In genomic region chr12:84201686-84202484, GRCm38 (mm10) we compare ENCODE assay signal across 10 mouse cellular contexts. TPM values are rescaled to one million over a fixed set of nuclear protein-coding genes. Genes with fewer than 3 reads are reported as not detected.
DNase-seq lines count a peak whose midpoint lies in the region; ATAC-seq and TF ChIP-seq lines count a peak whose summit lies in the region.
"Had no signal": no experiment of that assay in that cellular context is flagged by ENCODE, and none has a peak within 500 bp of the region (broad histone marks: within the 10 kb centered on the region; RNA-seq: fewer than 3 reads in every experiment).

No protein-coding gene starts in this region.

- H3K36me3 ChIP-seq in heart, embryonic 13.5 days, result no peaks in the 10 kb centered on the region
- no peaks in the 10 kb centered on the region for H3K36me3 ChIP-seq in liver, embryonic 15.5 days (replicated peaks)
- H3K36me3 ChIP-seq: midbrain, embryonic 13.5 days had no signal

- TF ChIP-seq POLR2A in bone marrow, adult 2 months (IDR thresholded peaks at IDR 0.05; ENCODE audit: borderline replicate concordance, control insufficient read depth, low read depth, low read length), result no peak

- no peak for ATAC-seq in heart, embryonic 13.5 days (ENCODE audit: extremely low read depth, insufficient number of reproducible peaks, low FRiP score, low TSS enrichment)
- no peak for ATAC-seq in liver, embryonic 15.5 days (ENCODE audit: insufficient read depth)
- ATAC-seq: midbrain, embryonic 13.5 days had no signal

- WGBS in heart, embryonic 13.5 days, result 64% methylated on average over 18 of the region's 18 CpGs
- 61% methylated on average over 18 of the region's 18 CpGs for WGBS in bone marrow, adult 2 months
- 68% methylated on average over 18 of the region's 18 CpGs for WGBS in liver, embryonic 15.5 days (ENCODE audit: insufficient replicate concordance)

- no peak for TF ChIP-seq CTCF in bone marrow, adult 2 months (IDR thresholded peaks at IDR 0.05; ENCODE audit: control insufficient read depth, insufficient read depth, low read length)

- H3K9me3 ChIP-seq in heart, embryonic 13.5 days, result no peaks in the 10 kb centered on the region
- H3K9me3 ChIP-seq in liver, embryonic 15.5 days (replicated peaks), result no peaks in the 10 kb centered on the region
- H3K9me3 ChIP-seq: midbrain, embryonic 13.5 days had no signal

- H3K27me3 ChIP-seq in heart, embryonic 13.5 days (replicated peaks), result no peaks in the 10 kb centered on the region
- no peaks in the 10 kb centered on the region for H3K27me3 ChIP-seq in liver, embryonic 15.5 days
- H3K27me3 ChIP-seq: midbrain, embryonic 13.5 days had no signal

- DNase-seq in heart, adult 18-20 months, result no peak
- peak; percentile 66 for DNase-seq in CD4-positive helper T cell, adult 2 months (ENCODE audit: low read depth, low spot score)
- no peak for DNase-seq in retina, postnatal 1 day
- no peak for DNase-seq in urinary bladder, postnatal 25 days (ENCODE audit: low spot score)
- DNase-seq in lung, postnatal 14 days, result no peak
- DNase-seq: kidney, adult 8-10 months had no signal

- H3K4me1 ChIP-seq in heart, embryonic 13.5 days, result peaks cover 79% of the 10 kb centered on the region
- peaks cover 35% of the 10 kb centered on the region for H3K4me1 ChIP-seq in bone marrow, adult 2 months (ENCODE audit: control insufficient read depth, insufficient read depth, low read length)
- peaks cover 96% of the 10 kb centered on the region for H3K4me1 ChIP-seq in liver, embryonic 15.5 days (replicated peaks)

- 0 out of 2 replicates have a peak overlapping the region, but pooled peaks have one; percentile 34 for H3K9ac ChIP-seq in heart, embryonic 13.5 days
- peak overlapping the region; percentile 71; the same call in 1 of the 2 replicates for H3K9ac ChIP-seq in liver, embryonic 15.5 days
- H3K9ac ChIP-seq: midbrain, embryonic 13.5 days had no signal

- H3K4me2 ChIP-seq in heart, embryonic 13.5 days, result no peak overlapping the region
- peak overlapping the region; percentile 76 for H3K4me2 ChIP-seq in liver, embryonic 15.5 days
- H3K4me2 ChIP-seq: midbrain, embryonic 13.5 days had no signal

- H3K4me3 ChIP-seq in heart, embryonic 13.5 days, result no peak overlapping the region
- no peak overlapping the region for H3K4me3 ChIP-seq in bone marrow, adult 2 months (replicated peaks; ENCODE audit: control insufficient read depth, low read depth, low read length)
- no peak overlapping the region for H3K4me3 ChIP-seq in liver, embryonic 15.5 days (replicated peaks)
- H3K4me3 ChIP-seq: midbrain, embryonic 13.5 days had no signal

- peak overlapping the region; percentile 53; the same call in 1 of the 2 replicates for H3K27ac ChIP-seq in heart, embryonic 13.5 days (replicated peaks)
- peak overlapping the region; percentile 83 for H3K27ac ChIP-seq in bone marrow, adult 2 months (ENCODE audit: control insufficient read depth, insufficient read depth, low read depth, low read length, poor library complexity)
- peak overlapping the region; percentile 99 for H3K27ac ChIP-seq in liver, embryonic 15.5 days (replicated peaks)
- H3K27ac ChIP-seq: midbrain, embryonic 13.5 days had no signal

RNA-seq across cellular contexts. Expression of gene Elmsan1, which starts 16.8 kb away (rescaled TPM):
- 6.8 and 7.3 TPM in 2 replicates for polyA plus RNA-seq in heart, embryonic 13.5 days (2015; fragmentation: Nextera tagmentation; extraction: Ambion mirVana)
- 10 to 100 TPM; 10.5 to 13.3 TPM for total RNA-seq in heart, adult 18-20 months (2021)
- 12.5 and 20.0 TPM in 2 replicates for polyA plus RNA-seq in bone marrow, adult 2 months (2011; ENCODE audit: insufficient read depth, insufficient read length, low replicate concordance, missing spikeins)
- polyA plus RNA-seq in liver, embryonic 15.5 days (2015; fragmentation: Nextera tagmentation; extraction: Ambion mirVana), result 7.7 and 8.7 TPM in 2 replicates

RNA-seq across cellular contexts. Expression of gene Pnma1, which starts 53.6 kb away (rescaled TPM):
- polyA plus RNA-seq in heart, embryonic 13.5 days (2015; fragmentation: Nextera tagmentation; extraction: Ambion mirVana), result 0.48 and 0.65 TPM in 2 replicates
- under 1 TPM in 1 of 2 experiments, not detected in 1; 0.22 TPM for total RNA-seq in heart, adult 18-20 months (2021)
- polyA plus RNA-seq in bone marrow, adult 2 months (2011; ENCODE audit: insufficient read depth, insufficient read length, low replicate concordance, missing spikeins), result 1.8 and 2.8 TPM in 2 replicates
- 0.16 and 0.24 TPM in 2 replicates for polyA plus RNA-seq in liver, embryonic 15.5 days (2015; fragmentation: Nextera tagmentation; extraction: Ambion mirVana)
